Mouse (Mus musculus) kidney, postnatal 0 days (tissue): ENCODE results near the gene Adap2. TPM values are rescaled to one million over a fixed set of nuclear protein-coding genes. Genes with fewer than 3 reads are reported as not detected.

Experiments
- ATAC-seq: fragments of 200-750 bp; cut with Nextera tagmentation; replicated peaks from 2 replicates; pipeline ENCODE4 v1.8.0; 2017; ENCODE audit warnings: low read depth, moderate number of reproducible peaks, moderate TSS enrichment, moderate library complexity; ENCODE audit not compliant: low FRiP score
- DNase-seq: peaks from one replicate; pipeline ENCODE4 v3.0.0-alpha.2; 2016; ENCODE audit warnings: low spot score
- H3K27ac ChIP-seq: fragments of 300-500 bp; sonication (generic); 2 replicates; pipeline ENCODE4 v1.5.1; 2014; ENCODE audit warnings: mild to moderate bottlenecking
- H3K27me3 ChIP-seq: fragments of 300-500 bp; sonication (generic); 2 replicates; pipeline ENCODE4 v1.6.1; 2014; ENCODE audit warnings: low read length, mixed read lengths; ENCODE audit not compliant: insufficient read depth
- H3K36me3 ChIP-seq: fragments of 300-500 bp; sonication (generic); 2 replicates; pipeline ENCODE4 v1.6.1; 2014; ENCODE audit warnings: low read length, mixed read lengths; ENCODE audit not compliant: insufficient read depth
- H3K4me1 ChIP-seq: fragments of 300-500 bp; sonication (generic); replicated peaks from 2 replicates; pipeline ENCODE4 v1.6.1; 2014; ENCODE audit warnings: antibody characterized with exemption, low read length, mixed read lengths; ENCODE audit not compliant: insufficient read depth
- H3K4me2 ChIP-seq: fragments of 300-500 bp; sonication (generic); 2 replicates; pipeline ENCODE4 v1.6.1; 2014; ENCODE audit warnings: mild to moderate bottlenecking, low read length, moderate library complexity, mixed read lengths
- H3K4me3 ChIP-seq: fragments of 300-500 bp; sonication (generic); replicated peaks from 2 replicates; pipeline ENCODE4 v1.5.1; 2014; ENCODE audit warnings: low read depth, low read length
- H3K9ac ChIP-seq: fragments of 300-500 bp; sonication (generic); 2 replicates; pipeline ENCODE4 v1.6.1; 2014; ENCODE audit warnings: low read depth, low read length
- H3K9me3 ChIP-seq: fragments of 300-500 bp; sonication (generic); replicated peaks from 2 replicates; pipeline ENCODE4 v1.6.1; 2016; ENCODE audit warnings: low read length, inconsistent platforms, mixed read lengths
- CTCF ChIP-seq: IDR thresholded peaks from 2 replicates; pipeline ENCODE4 v1.5.1; 2016; ENCODE audit warnings: antibody characterized with exemption, low read depth, mild to moderate bottlenecking, moderate library complexity
- WGBS: fragments of 180-500 bp; shearing (Covaris S2); extraction: QIAGEN DNeasy Blood & Tissue Kit; methylation state at CpG from one replicate; pipeline ENCODE4 v1.1.7; 2014; 5-methylcytosine and 5-hydroxymethylcytosine counted together
- polyA plus RNA-seq: library from polyadenylated mRNA; unstranded; fragments of >200 nt; fragmentation: Nextera tagmentation; extraction: Ambion mirVana; gene quantifications from 2 replicates; pipeline ENCODE4 v1.2.1, GENCODE M21; 2015

The Adap2 gene
- polyA plus RNA-seq, 1 experiment from 2014 or later = 3.6 TPM

DNA sequence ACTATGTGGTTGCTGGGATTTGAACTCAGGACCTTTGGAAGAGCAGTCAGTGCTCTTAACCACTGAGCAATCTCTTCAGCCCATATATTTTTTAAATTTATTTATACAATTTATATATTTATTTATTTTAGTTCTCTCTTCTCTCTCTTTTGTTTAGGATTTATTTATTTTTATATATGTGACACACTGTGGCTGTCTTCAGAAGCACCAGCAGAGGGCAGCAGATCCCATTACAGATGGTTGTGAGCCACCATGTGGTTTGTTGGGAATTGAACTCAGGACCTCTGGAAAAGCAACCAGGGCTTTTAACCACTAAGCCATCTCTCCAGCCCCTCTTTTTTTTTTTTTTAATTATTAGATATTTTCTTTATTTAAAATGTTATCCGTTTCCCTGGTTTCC lies 46.4 kb downstream of the Adap2 start:
- Histone ChIP-seq H3K9ac (no peak overlapping the region), H3K36me3 (0 out of 2 replicates have a peak, but pooled peaks cover 4% of the 10 kb centered on the region), H3K27me3 (no peaks in the 10 kb centered on the region), H3K9me3 (no peaks in the 10 kb centered on the region), H3K4me2 (no peak overlapping the region), H3K4me3 (no peak overlapping the region), H3K4me1 (no peaks in the 10 kb centered on the region), H3K27ac (no peak overlapping the region)
- peak; percentile 56 for DNase-seq
- TF ChIP-seq CTCF = peak; percentile 71
- no peak for ATAC-seq
- WGBS = 70% methylated on average over 1 of the region's 1 CpGs

DNA sequence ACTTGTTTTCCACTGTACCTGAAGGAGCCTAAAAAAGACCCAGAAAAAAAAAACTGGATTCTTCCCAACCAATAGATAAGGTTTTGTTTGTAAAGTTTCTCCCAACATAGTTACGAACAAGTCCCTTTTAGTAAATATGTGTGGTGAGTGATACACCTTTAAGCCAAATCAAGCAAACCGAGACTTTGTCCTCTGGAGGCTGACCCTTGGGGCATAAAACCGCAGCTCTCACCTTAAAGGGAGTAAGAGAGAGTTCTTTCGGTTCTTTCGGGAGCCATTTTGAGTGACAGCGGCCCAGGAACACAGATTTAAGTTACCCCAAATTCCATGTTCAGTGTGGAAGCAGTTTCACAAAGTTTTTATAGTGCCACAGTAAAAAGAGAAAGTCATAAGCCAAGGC lies 48.4 kb downstream of the Adap2 start:
- 58% methylated on average over 6 of the region's 6 CpGs for WGBS

DNA sequence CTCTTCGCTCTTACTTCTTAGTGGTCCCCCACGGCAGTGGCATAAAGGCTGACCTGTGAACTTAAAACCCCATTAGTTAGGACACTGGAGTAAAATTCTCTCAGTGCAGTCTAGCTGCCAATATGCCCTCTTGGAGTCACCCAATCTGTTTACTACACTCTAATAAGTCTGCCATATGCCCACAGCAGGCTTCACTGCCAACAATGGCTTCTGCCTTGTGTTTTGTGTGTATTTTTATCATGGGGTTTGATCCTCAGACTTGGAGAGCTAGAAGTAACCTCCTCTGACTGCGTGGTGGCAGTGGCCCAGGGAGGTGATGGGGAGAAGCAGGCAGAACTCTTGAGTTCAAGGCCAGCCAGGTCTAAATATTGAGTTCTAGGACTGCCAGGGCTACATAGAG lies 50.1 kb downstream of the Adap2 start:
- Histone ChIP-seq H3K4me2 (no peak overlapping the region), H3K4me1 (no peaks in the 10 kb centered on the region), H3K27ac (no peak overlapping the region), H3K36me3 (no peaks in the 10 kb centered on the region), H3K9ac (no peak overlapping the region), H3K4me3 (no peak overlapping the region), H3K27me3 (no peaks in the 10 kb centered on the region), H3K9me3 (no peaks in the 10 kb centered on the region)
- TF ChIP-seq CTCF = no peak
- no peak for DNase-seq
- 73% methylated on average over 3 of the region's 3 CpGs for WGBS
- no peak for ATAC-seq

More for the DNA sequence above, 48.4 kb downstream of the Adap2 start:
- no peak overlapping the region for H3K4me2 ChIP-seq
- no peak for TF ChIP-seq CTCF
- H3K27ac ChIP-seq = no peak overlapping the region
- H3K4me3 ChIP-seq = no peak overlapping the region
- no peaks in the 10 kb centered on the region for H3K9me3 ChIP-seq
- no peaks in the 10 kb centered on the region for H3K27me3 ChIP-seq
- no peaks in the 10 kb centered on the region for H3K4me1 ChIP-seq
- no peak overlapping the region for H3K9ac ChIP-seq
- DNase-seq (no peak), ATAC-seq (no peak)
- 0 out of 2 replicates have a peak, but pooled peaks cover 4% of the 10 kb centered on the region for H3K36me3 ChIP-seq

DNA sequence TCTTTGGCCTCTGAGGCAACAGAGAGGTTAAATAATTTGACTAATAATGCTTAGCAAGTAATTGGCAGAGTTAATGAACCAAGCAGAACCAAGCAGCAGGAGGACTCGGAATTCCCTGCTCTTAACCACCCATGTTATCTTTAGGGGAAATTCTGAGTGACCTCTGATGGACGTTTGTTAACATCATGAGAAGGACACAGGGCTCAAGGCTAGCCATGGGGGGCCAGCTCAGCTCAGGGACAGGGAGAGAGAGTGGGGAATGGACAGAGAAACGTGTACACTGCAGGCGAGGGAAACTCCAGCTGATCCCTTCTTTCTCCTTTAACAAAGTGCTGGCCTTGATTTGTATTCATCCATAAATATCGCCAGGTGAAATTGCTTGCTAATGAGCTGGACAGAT lies 51.0 kb downstream of the Adap2 start:
- Histone ChIP-seq H3K4me2 (no peak overlapping the region), H3K27ac (no peak overlapping the region), H3K4me1 (peaks cover 1% of the 10 kb centered on the region; the same call in 1 of the 2 replicates), H3K36me3 (no peaks in the 10 kb centered on the region), H3K9me3 (no peaks in the 10 kb centered on the region), H3K9ac (no peak overlapping the region), H3K27me3 (no peaks in the 10 kb centered on the region), H3K4me3 (no peak overlapping the region)
- WGBS = 42% methylated on average over 5 of the region's 5 CpGs
- DNase-seq (no peak), ATAC-seq (no peak)
- no peak for TF ChIP-seq CTCF

DNA sequence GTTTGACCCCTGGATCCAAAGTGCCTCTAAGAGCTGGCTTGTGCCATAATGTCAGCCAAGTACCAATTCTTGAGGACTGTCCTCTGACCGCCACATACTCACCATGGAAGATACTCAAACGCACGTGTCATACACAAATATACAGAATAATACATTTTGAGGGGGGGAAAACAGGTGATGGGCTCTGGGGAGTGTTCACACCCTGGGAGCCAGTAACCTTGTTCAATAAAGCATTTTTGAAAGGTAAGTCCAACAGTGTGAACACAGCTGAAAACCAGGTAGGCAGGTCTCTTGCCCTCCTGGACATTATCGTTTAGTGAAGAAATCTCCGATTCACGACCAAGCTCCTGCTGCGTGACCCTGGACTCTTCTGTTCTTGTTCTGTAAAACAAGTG lies 54.6 kb downstream of the Adap2 start:
- ATAC-seq (no peak), DNase-seq (no peak)
- Histone ChIP-seq H3K9me3 (no peaks in the 10 kb centered on the region), H3K4me1 (peaks cover 7% of the 10 kb centered on the region; the same call in 1 of the 2 replicates), H3K27ac (no peak overlapping the region), H3K4me3 (no peak overlapping the region), H3K9ac (no peak overlapping the region), H3K4me2 (no peak overlapping the region), H3K27me3 (no peaks in the 10 kb centered on the region), H3K36me3 (no peaks in the 10 kb centered on the region)
- WGBS = 37% methylated on average over 7 of the region's 7 CpGs
- no peak for TF ChIP-seq CTCF

DNA sequence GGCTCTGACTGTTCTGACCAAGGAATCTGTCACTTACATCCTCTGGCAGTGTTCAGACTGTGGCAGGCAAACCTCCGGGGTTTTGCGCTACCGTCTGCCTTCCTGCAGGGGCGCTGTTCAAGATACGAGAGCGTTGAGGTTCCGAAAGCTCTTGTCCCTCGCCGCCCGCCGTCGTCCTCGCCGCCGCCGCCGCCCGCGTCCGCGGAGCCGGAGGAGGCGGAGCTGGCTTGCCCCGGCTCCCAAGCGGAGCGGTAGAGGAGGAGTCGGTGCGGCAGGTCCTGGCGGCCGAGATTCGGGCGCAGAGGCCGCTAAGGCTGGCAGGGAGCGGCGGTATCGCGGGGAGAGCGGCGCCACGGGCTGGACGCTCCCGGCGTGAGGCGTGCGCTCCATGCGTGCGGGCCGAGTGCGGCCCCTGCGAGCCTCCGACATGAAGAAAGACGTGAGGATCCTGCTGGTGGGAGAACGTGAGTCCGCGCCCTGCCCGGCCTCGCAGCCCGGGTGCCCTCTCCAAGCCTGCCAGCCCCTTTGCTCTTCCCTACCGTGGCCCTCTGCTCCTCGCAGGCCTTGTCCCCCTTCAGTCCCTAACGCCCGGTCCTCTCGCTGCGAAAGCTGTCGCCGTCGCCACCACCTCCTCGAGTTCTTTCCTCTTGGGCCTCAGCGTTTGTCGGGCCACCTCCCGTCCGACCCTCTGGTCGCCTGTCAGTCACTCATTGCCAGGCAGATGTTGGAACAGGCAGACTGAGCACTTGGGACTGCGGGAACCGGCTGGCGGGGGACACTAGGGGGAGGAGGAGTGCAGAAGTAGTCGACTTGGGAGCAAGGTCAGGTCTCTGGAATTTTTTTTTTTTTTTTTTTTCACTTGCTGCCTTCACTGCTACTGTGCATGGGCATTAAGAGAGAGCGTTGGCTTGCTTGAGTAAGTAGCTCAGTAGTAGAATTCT lies 55.2 kb downstream of the Adap2 start, which contains the start of gene Rhot1:
TSS of gene Rhot1 (plus strand) at position 160 of the 941 bp plus-strand sequence.
- under 1% methylated on average over 75 of the region's 78 CpGs for WGBS
- TF ChIP-seq CTCF = peak; percentile 88

More for the DNA sequence above, 55.2 kb downstream of the Adap2 start, which contains the start of gene Rhot1:
- Histone ChIP-seq H3K27ac (peak within 1 kb of the TSS; percentile 97), H3K27me3 (no peaks in the 10 kb centered on the region), H3K9ac (peak within 1 kb of the TSS; percentile 94), H3K4me1 (peaks cover 7% of the 10 kb centered on the region; the same call in 1 of the 2 replicates), H3K36me3 (no peaks in the 10 kb centered on the region), H3K4me2 (peak within 1 kb of the TSS; percentile 67), H3K9me3 (no peaks in the 10 kb centered on the region), H3K4me3 (peak within 1 kb of the TSS; percentile 94)
- peak; percentile 95 for DNase-seq
- peak; percentile 95 for ATAC-seq
